Mouse (Mus musculus) frontal cortex, postnatal 14 days (tissue): Measurements from ENCODE around the gene Nsl1.
"Not testable (repeated sequence)": the region's sequence is repeated elsewhere in the genome, so short reads cannot be mapped to it uniquely, and the experiment has no call there.

Experiments used
- DNase-seq, 2 experiments: peaks; one replicate each; pipeline ENCODE4 v3.0.0; 2022; ENCODE audit warnings: low spot score in 2 of 2

Nsl1 gene

GRCm38 (mm10) chr1:191062781-191063485 lies at the start of gene Nsl1, which contains the start of gene Tatdn3:
TSS of gene Nsl1 (plus strand) at chr1:191063012.
TSS of gene Tatdn3 (minus strand) at chr1:191062932.
- peak; percentile 82 to 92 for DNase-seq

DNA sequence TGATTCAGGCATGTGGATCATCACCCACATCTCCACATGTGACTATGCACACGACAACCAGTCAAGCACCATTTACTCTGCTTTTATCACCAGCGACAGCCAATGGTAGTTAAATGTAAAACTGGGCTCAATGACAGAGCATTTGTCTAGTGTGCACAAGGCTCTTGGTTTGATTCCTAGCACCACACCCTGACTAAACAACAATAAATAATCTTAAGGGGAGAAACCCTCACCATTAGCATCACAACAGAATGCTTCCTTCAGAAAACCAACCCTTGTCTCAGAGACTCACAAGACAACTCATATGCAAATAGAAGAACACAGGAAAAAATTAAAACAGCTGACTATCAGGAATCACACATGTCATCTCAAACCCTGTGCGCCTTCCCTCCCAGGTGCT lies 48.5 kb upstream of the Nsl1 start:
- no peak for DNase-seq

DNA sequence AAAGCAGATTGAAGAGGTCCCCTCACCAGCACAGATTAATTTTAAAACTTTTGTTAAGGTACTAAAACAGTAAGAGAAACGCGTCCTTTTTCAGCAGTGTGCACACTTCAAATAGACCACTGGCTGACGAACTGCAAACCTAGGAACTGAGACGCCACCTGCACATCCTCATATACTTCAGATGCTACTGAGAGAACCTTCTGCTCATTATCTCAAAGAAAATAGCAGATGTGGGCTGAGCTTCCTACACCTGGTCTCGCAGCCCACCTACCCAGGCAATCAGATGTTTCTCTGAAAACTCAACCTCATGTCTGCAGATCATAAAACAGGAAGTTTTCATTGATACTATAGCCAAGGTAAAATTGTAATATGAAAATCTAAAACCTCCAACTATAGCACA lies 43.0 kb upstream of the Nsl1 start:
- DNase-seq = no peak

DNA sequence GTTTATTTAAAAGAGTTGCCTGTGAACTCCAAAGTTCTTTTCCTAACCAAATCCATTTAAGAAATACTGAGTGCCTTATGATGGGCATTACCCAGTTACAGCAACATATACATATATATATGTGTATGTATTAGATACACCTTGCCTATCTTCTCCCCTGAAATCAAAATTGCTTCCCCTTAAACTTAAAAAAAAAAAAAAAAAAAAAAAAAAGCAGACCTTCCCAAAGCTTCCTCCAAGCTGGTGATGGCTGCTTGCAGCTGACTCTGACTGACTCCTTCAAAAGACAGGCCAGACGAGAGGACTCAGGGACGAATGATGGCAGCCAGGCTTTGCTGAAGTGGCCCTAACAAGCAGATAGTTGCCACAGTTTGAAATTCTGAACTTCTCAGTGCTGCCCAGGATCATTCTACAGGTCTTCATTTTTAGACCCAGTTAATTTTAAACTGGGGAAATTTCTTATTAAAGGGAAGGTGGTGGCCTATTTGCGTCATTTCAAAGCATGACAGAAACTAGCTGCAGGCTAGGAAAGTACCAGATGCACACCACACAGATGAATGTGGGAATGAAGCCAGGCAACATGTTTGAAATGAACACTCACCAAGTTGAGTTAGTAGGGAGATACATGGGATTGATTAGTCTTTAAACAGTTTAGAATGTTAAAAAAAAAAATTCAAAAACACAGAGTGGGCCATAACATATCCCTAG lies 42.4 kb upstream of the Nsl1 start:
- no peak for DNase-seq

DNA sequence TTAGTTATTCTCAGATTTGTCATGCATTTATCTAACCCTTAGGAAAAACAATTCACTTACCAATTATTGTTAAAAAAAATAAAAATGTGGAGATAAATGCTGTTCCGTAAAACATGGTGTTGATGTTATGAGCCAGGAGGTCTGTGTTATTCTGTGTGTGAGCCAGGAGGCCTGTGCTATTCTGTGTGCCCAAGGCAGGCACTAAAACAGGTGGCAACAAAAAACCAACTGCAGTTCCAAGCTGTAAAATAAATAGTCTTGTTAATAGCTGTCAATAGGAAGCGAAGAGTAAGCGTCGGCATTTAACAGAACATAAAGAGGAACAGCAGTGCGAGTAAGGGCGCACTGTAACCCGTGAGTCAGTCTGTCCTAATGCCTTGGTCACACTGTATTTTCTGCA lies 41.8 kb upstream of the Nsl1 start:
- DNase-seq = no peak

DNA sequence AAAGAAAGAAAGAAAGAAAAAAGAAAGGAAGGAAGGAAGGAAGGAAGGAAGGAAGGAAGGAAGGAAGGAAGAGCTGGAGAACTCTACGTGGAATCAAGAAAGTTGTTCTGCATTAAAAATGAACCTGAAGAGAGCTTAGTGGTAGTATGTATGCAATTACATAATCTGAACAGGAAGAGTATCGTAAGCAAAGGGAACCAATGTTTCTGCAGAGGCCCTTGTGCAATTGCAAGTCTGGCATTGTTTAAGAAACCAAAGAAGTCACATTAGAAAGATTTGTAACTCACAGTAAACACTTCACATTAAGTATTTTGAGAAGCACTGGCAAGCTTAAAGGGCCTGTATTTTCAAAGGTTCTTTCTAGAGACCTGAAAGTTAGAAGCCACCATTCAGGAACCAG lies 39.7 kb upstream of the Nsl1 start:
- no peak for DNase-seq

DNA sequence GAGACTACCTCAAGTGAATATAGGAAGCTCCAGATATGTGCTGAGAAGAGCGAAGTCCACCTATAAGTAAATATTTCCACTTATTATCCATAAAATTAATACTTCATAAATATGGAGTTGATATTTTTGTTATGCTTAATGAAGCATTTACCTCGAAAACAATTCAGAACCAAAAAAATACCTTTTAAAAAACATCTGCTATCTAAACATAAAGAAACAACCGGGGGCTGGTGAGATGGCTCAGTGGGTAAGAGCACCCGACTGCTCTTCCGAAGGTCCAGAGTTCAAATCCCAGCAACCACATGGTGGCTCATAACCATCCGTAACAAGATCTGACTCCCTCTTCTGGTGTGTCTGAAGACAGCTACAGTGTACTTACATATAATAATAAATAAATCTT lies 39.0 kb upstream of the Nsl1 start:
- not testable (repeated sequence) for DNase-seq

- peak in 1 of 2 experiments; percentile 24 for DNase-seq
Observed at GRCm38 (mm10) chr1:191025016-191026012, 37.5 kb upstream of the Nsl1 start.

- DNase-seq = peak; percentile 98 to 99
Observed at GRCm38 (mm10) chr1:191026021-191026713, 36.6 kb upstream of the Nsl1 start, which contains the start of gene Flvcr1. TSS of gene Flvcr1 (minus strand) at chr1:191026158.

DNA sequence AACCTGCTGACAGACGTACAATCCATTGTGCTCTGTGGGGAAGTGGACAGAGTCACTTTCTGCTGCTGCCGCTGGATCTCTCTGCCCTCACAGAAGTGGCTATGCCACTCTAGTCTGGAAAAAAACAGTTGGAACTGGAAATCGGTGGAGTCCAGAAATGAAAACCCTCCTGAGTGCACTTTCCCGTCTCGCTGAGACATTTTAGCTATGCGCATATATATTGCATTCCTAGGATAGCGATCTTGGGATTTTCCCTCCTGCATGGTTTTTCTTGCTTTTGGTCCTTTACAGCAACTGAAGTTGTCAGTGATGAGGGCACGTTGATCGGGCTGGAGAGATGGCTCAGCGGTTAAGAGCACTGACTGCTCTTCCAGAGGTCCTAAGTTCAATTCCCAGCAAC lies 32.6 kb upstream of the Nsl1 start:
- DNase-seq = no peak

DNA sequence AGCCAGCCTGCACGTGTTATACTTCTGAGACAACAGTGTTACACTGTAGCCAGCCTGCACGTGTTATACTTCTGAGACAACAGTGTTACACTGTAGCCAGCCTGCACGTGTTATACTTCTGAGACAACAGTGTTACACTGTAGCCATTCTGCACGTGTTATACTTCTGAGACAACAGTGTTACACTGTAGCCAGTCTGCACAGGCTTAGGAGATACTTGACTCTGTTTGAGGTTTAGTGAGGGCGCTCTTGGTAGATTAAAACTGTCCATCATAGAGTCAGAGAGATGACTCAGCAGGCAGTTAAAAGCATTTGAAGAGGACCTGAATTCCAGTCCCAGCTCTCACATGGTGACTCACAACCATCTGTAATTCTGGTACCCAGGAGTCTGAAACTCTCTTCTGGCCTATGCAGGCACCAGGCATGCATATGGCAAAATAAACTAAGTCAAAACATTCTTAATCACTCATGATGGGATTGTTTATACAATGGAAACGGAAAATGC lies 31.8 kb upstream of the Nsl1 start:
- not testable (repeated sequence) for DNase-seq

- DNase-seq = no peak
Observed at GRCm38 (mm10) chr1:191035649-191036048, 27.2 kb upstream of the Nsl1 start.

DNA sequence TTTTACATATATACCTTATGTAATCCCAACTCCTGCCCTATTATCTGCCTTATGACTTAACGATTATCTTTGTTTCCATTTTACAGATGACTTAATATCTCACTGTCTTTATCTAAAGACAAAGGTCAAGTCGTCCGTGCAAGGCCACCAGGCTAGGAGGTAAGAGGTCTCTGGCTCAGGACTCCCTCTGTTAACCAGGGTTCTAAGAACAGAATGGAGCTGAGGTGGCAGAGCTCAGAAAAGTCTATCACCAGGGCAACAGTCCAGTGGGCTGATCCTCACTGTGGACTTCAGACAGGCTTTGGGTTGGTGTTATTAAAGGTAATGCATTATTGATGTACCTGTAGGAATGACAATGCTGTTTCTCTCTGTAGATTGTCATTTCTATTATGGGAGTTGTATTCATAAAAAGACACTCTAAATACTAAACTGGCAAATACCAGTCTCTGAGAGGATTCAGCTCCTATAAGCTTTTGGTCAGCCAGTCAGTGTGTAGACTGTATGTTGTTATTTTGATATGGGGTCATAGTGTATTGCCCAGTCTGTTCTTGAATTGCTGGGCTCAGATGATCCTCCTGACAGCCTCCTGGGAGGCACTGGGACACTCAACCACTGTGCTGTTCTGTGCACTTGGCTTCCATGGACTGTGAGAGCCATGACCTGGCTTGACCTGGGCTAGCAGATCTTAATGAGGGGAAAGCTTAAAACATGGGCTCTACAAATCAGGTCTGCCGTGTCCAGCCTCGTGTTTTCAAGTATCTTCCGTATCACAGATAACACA lies 26.1 kb upstream of the Nsl1 start, which contains the start of gene Spata45:
TSS of gene Spata45 (plus strand) at position 86 of the 781 bp plus-strand sequence.
- DNase-seq = no peak

- no peak for DNase-seq
Observed at GRCm38 (mm10) chr1:191037999-191038398, 24.8 kb upstream of the Nsl1 start.

DNA sequence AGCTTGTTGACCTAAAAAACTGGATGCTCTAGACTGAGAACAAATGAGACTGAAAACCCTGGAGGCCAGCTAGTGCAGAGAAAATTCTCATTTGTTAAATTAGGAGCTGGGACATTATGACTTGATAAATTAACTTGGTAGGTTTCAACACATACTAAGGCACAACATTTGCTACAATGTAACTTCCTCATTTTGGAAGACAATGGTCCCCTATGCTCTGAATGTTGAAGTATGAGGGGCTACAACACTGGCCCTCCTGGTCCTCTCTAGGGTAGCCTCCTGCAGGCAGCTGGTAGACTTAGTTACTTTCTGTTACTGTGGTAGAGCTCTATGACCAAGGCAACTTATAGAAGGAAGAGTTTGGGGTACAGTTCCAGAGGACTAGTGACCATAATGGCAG lies 21.5 kb upstream of the Nsl1 start:
- DNase-seq = no peak

- DNase-seq = no peak
Observed at GRCm38 (mm10) chr1:191042106-191042505, 20.7 kb upstream of the Nsl1 start.

GRCm38 (mm10) chr1:191042688-191043087 lies 20.1 kb upstream of the Nsl1 start:
- no peak for DNase-seq

DNA sequence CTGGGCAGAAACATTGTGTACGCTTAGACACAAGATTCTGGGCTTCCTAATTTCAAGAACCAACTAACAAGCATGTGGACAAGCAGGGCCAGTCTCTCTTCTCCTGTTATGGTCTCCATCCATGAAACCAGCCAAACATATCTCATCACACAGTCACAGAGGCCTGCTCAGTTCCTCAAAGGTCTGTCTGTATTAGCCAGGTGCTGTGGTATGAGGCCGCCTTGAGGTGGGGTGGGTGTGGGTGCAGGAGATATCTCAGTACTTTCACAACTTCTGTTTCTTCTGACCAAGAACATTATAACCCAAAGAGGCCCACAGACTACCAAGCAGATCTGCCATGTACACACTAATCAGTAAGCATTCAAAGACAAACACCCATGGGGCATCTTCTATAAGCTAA lies 17.5 kb upstream of the Nsl1 start:
- DNase-seq = no peak

DNA sequence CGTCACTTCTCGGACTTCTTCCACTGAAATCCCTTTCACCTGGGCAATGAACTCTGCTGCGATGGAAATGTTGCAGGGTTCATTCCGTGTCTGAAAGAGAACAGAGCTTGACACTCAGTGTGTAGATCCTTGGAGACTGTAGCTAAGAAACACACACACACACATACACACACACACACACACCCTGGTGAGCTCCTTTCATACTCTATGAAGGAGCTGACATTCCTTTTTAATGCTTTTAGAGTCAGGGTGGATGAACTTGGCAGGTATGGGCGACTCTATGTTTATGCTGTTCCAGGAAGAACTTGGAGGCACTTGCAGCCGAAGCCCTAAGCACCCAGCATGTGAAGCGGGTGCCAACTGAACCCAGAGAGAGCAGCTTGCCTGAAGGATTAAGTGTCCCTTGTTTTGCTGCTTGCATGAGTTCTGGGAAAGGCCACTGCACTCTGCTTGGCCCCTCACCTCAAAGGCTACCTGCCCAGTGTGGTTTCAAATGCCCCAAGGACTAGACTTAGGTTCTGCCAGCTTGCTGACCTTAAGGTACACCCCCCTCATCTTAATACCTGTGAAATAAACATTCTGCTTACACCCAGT lies 16.5 kb upstream of the Nsl1 start:
- no peak for DNase-seq

GRCm38 (mm10) chr1:191053555-191053954 lies 9.3 kb upstream of the Nsl1 start:
- no peak for DNase-seq
